Mouse (Mus musculus): ENCODE data around the gene Cyp1b1. TPM values are rescaled to one million over a fixed set of nuclear protein-coding genes. Genes with fewer than 3 reads are reported as not detected.

The Cyp1b1 gene
- total and polyA plus RNA-seq, 2 experiments from 2014 or later, result 5.2 to 7.5 TPM

DNA sequence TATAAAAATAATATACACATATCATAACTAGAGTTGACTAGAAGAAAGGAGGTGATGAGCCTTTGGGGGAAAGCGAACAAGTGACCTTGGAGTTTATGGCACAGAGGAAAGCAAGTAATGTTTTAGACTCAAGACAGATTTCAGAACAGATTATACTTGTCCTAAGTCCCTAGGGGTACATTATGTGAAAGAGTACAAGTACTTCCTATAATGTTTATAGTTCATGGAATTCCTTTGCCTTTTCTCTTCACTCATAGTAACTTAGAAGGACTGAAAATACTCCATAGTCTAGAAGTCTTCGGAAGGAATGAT, 50.8 kb downstream of the Cyp1b1 start:
- Histone ChIP-seq H3K27me3 (ENCODE audit: insufficient read depth, low read length) (no peaks in the 10 kb centered on the region), H3K27ac (ENCODE audit: low read depth, low read length) (no peak overlapping the region), H3K9me3 (ENCODE audit: low read length) (no peaks in the 10 kb centered on the region), H3K4me3 (ENCODE audit: low read depth, low read length) (no peak overlapping the region), H3K4me1 (ENCODE audit: insufficient read depth) (no peaks in the 10 kb centered on the region), H3K9ac (no peak overlapping the region), H3K4me2 (ENCODE audit: low read depth) (no peak overlapping the region), H3K36me3 (ENCODE audit: insufficient read depth) (no peaks in the 10 kb centered on the region)
- no peak for TF ChIP-seq CTCF (IDR thresholded peaks at IDR 0.05; ENCODE audit: low read depth)
- 93% methylated on average over 2 of the region's 2 CpGs for WGBS
- no peak for ATAC-seq
- no peak for DNase-seq

DNA sequence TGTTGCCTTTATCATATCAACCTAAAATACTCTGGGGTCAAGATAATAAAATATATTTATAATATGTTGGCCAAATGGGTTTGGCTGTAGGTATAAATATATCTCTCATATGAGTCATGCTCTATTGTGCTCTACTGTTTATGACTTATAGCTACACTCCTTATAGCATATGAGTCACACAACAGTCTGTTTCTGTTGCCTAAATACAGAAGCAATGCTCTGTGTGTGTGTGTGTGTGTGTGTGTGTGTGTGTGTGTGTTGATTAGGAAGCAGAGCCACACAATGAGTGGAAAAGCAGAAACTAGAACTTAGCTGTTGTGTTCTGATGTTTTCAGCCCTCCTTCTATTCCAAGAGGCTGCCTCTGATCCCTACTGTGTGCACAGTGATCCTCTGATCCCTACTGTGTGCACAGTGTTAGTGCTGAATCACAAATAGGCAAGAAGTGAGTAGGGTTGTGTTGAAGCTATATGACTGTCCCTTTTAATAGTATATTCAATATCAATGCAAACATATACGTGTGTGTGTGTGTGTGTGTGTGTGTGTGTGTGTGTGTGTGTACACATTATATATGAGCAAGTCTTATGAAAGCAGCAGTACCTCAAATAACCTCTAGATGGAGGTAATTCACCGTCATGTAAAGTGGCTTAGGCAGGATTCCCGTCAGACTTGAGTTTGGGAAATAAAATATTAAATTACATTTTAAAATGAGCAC, 51.3 kb downstream of the Cyp1b1 start:
- peak; percentile 48; the same call in 1 of the 2 replicates for ATAC-seq
- H3K9ac ChIP-seq, result no peak overlapping the region
- H3K27me3 ChIP-seq (ENCODE audit: insufficient read depth, low read length), result no peaks in the 10 kb centered on the region
- TF ChIP-seq CTCF (IDR thresholded peaks at IDR 0.05; ENCODE audit: low read depth), result peak; percentile 83
- H3K4me3 ChIP-seq (ENCODE audit: low read depth, low read length), result no peak overlapping the region
- no peaks in the 10 kb centered on the region for H3K4me1 ChIP-seq (ENCODE audit: insufficient read depth)
- peak; percentile 73 for DNase-seq
- no peak overlapping the region for H3K4me2 ChIP-seq (ENCODE audit: low read depth)
- H3K9me3 ChIP-seq (ENCODE audit: low read length), result no peaks in the 10 kb centered on the region
- no peaks in the 10 kb centered on the region for H3K36me3 ChIP-seq (ENCODE audit: insufficient read depth)
- WGBS, result 14% methylated on average over 3 of the region's 3 CpGs
- H3K27ac ChIP-seq (ENCODE audit: low read depth, low read length), result no peak overlapping the region

- no peak for ATAC-seq
- Histone ChIP-seq H3K27me3 (ENCODE audit: insufficient read depth, low read length) (no peaks in the 10 kb centered on the region), H3K9me3 (ENCODE audit: low read length) (no peaks in the 10 kb centered on the region), H3K9ac (no peak overlapping the region), H3K4me3 (ENCODE audit: low read depth, low read length) (no peak overlapping the region), H3K4me2 (ENCODE audit: low read depth) (no peak overlapping the region), H3K4me1 (ENCODE audit: insufficient read depth) (no peaks in the 10 kb centered on the region), H3K27ac (ENCODE audit: low read depth, low read length) (no peak overlapping the region), H3K36me3 (ENCODE audit: insufficient read depth) (no peaks in the 10 kb centered on the region)
- DNase-seq, result no peak
- 84% methylated on average over 9 of the region's 9 CpGs for WGBS
- no peak for TF ChIP-seq CTCF (IDR thresholded peaks at IDR 0.05; ENCODE audit: low read depth)
Measured at GRCm38 (mm10) chr17:79661848-79662247, 53.0 kb downstream of the Cyp1b1 start.

DNA sequence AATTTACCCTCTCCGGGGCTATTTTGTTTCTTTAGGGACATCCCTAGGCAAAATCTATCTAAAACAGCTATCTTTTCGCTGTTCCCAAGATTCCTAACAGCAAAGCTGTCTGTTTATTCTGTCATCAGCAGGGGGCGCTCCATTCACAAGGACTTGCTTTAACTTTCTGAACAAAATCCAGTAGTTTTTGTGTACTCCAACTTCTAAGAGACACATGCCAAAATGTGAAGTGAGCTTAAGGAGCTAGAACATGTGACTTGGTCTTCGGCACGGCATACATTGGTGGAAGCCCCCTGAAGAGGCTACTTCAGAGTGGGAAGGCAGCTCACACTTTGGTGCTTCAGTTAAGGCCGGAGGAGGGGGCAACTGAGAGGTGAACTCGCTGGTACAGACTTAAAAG, 53.5 kb downstream of the Cyp1b1 start:
- H3K9ac ChIP-seq, result no peak overlapping the region
- DNase-seq, result peak; percentile 83
- ATAC-seq, result peak; percentile 32; the same call in 1 of the 2 replicates
- no peaks in the 10 kb centered on the region for H3K27me3 ChIP-seq (ENCODE audit: insufficient read depth, low read length)
- H3K4me3 ChIP-seq (ENCODE audit: low read depth, low read length), result no peak overlapping the region
- WGBS, result 37% methylated on average over 7 of the region's 7 CpGs
- H3K4me2 ChIP-seq (ENCODE audit: low read depth), result no peak overlapping the region
- H3K27ac ChIP-seq (ENCODE audit: low read depth, low read length), result no peak overlapping the region
- H3K9me3 ChIP-seq (ENCODE audit: low read length), result no peaks in the 10 kb centered on the region
- H3K4me1 ChIP-seq (ENCODE audit: insufficient read depth), result no peaks in the 10 kb centered on the region
- no peaks in the 10 kb centered on the region for H3K36me3 ChIP-seq (ENCODE audit: insufficient read depth)
- TF ChIP-seq CTCF (IDR thresholded peaks at IDR 0.05; ENCODE audit: low read depth), result peak; percentile 83

DNA sequence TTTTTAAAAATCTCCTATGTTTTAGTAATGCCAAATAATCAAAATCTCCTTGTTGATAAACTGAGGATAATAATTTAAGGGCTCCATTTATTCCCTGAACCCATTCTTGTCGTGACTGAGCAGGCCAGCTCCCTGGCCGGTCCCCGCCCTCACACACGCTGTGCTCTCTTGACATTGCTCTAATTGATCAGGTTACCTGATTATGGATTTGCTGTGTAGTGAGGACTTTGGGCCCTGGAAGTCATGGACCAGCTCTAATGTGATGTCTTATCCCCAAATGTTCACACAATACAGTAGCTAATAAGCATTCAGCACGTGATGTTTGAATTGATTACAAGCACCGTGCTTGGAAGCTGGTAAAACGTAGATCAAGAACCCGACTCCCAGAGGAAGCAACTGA, 56.0 kb downstream of the Cyp1b1 start:
- H3K4me3 ChIP-seq (ENCODE audit: low read depth, low read length), result no peak overlapping the region
- no peak for TF ChIP-seq CTCF (IDR thresholded peaks at IDR 0.05; ENCODE audit: low read depth)
- no peaks in the 10 kb centered on the region for H3K27me3 ChIP-seq (ENCODE audit: insufficient read depth, low read length)
- H3K4me2 ChIP-seq (ENCODE audit: low read depth), result no peak overlapping the region
- ATAC-seq, result no peak
- H3K36me3 ChIP-seq (ENCODE audit: insufficient read depth), result no peaks in the 10 kb centered on the region
- H3K9ac ChIP-seq, result no peak overlapping the region
- no peak for DNase-seq
- H3K27ac ChIP-seq (ENCODE audit: low read depth, low read length), result no peak overlapping the region
- H3K9me3 ChIP-seq (ENCODE audit: low read length), result no peaks in the 10 kb centered on the region
- H3K4me1 ChIP-seq (ENCODE audit: insufficient read depth), result no peaks in the 10 kb centered on the region
- 74% methylated on average over 8 of the region's 8 CpGs for WGBS

- 61% methylated on average over 3 of the region's 3 CpGs for WGBS
Measured at GRCm38 (mm10) chr17:79658452-79658851, 56.4 kb downstream of the Cyp1b1 start.

GRCm38 (mm10) chr17:79657785-79658184, 57.1 kb downstream of the Cyp1b1 start:
- ATAC-seq (no peak), DNase-seq (no peak)
- H3K4me3 ChIP-seq (ENCODE audit: low read depth, low read length), result no peak overlapping the region
- no peak overlapping the region for H3K4me2 ChIP-seq (ENCODE audit: low read depth)
- WGBS, result 64% methylated on average over 9 of the region's 9 CpGs
- H3K27me3 ChIP-seq (ENCODE audit: insufficient read depth, low read length), result no peaks in the 10 kb centered on the region
- H3K4me1 ChIP-seq (ENCODE audit: insufficient read depth), result no peaks in the 10 kb centered on the region
- no peak overlapping the region for H3K27ac ChIP-seq (ENCODE audit: low read depth, low read length)
- no peak for TF ChIP-seq CTCF (IDR thresholded peaks at IDR 0.05; ENCODE audit: low read depth)
- no peaks in the 10 kb centered on the region for H3K36me3 ChIP-seq (ENCODE audit: insufficient read depth)
- no peaks in the 10 kb centered on the region for H3K9me3 ChIP-seq (ENCODE audit: low read length)
- no peak overlapping the region for H3K9ac ChIP-seq

More at GRCm38 (mm10) chr17:79658452-79658851, 56.4 kb downstream of the Cyp1b1 start:
- TF ChIP-seq CTCF (IDR thresholded peaks at IDR 0.05; ENCODE audit: low read depth), result no peak
- Histone ChIP-seq H3K27ac (ENCODE audit: low read depth, low read length) (no peak overlapping the region), H3K4me3 (ENCODE audit: low read depth, low read length) (no peak overlapping the region), H3K36me3 (ENCODE audit: insufficient read depth) (no peaks in the 10 kb centered on the region), H3K4me2 (ENCODE audit: low read depth) (no peak overlapping the region), H3K4me1 (ENCODE audit: insufficient read depth) (no peaks in the 10 kb centered on the region), H3K27me3 (ENCODE audit: insufficient read depth, low read length) (no peaks in the 10 kb centered on the region), H3K9me3 (ENCODE audit: low read length) (no peaks in the 10 kb centered on the region), H3K9ac (no peak overlapping the region)
- DNase-seq, result no peak
- no peak for ATAC-seq
